Mouse (Mus musculus) MEL (cell line): ENCODE measurements around the gene Vstm5. TPM values are rescaled to one million over a fixed set of nuclear protein-coding genes. Genes with fewer than 3 reads are reported as not detected.

ENCODE experiments used
- DNase-seq: peaks from one replicate; pipeline ENCODE4 v3.0.0; 2011; ENCODE audit warnings: low read depth, low spot score
- H3K27ac ChIP-seq: 2 replicates; pipeline ENCODE4 v1.5.1; 2012; ENCODE audit warnings: low read depth, mild to moderate bottlenecking, control low read depth, low read length, moderate library complexity; ENCODE audit not compliant: control insufficient read depth
- H3K27me3 ChIP-seq, 2 experiments: fragments of 150-350 bp in 1 of 2; sonication (generic) in 1 of 2; 2 replicates each; pipeline ENCODE4 v1.6.1; 2012; ENCODE audit warnings: low read length in 2 of 2, mild to moderate bottlenecking in 2 of 2, improper control_type of control experiment in 1 of 2, moderate library complexity in 1 of 2; ENCODE audit not compliant: insufficient read depth in 2 of 2, control insufficient read depth in 1 of 2
- H3K36me3 ChIP-seq, 2 experiments: 2 replicates each; pipeline ENCODE4 v1.6.1; 2012 to 2014; ENCODE audit warnings: low read length in 2 of 2, improper control_type of control experiment in 1 of 2, inconsistent platforms in 1 of 2, mild to moderate bottlenecking in 1 of 2; ENCODE audit not compliant: insufficient read depth in 2 of 2, control insufficient read depth in 1 of 2
- H3K4me1 ChIP-seq, 2 experiments: fragments of 150-350 bp in 1 of 2; sonication (generic) in 1 of 2; 2 replicates each; pipeline ENCODE4 v1.6.1; 2012; ENCODE audit warnings: low read length in 2 of 2, improper control_type of control experiment in 1 of 2, mild to moderate bottlenecking in 1 of 2; ENCODE audit not compliant: insufficient read depth in 2 of 2, control insufficient read depth in 1 of 2
- H3K4me3 ChIP-seq, 2 experiments: fragments of 150-350 bp in 1 of 2; sonication (generic) in 1 of 2; 2 replicates each; pipeline ENCODE4 v1.5.1; 2012; ENCODE audit warnings: low read depth in 2 of 2, low read length in 2 of 2, mild to moderate bottlenecking in 2 of 2, moderate library complexity in 2 of 2, control low read depth in 1 of 2, improper control_type of control experiment in 1 of 2; ENCODE audit not compliant: control insufficient read depth in 1 of 2, insufficient read depth in 1 of 2
- H3K79me2 ChIP-seq: 2 replicates; pipeline ENCODE4 v1.6.1; 2012; ENCODE audit warnings: mild to moderate bottlenecking, low read length, moderate library complexity; ENCODE audit not compliant: control insufficient read depth, poor library complexity, insufficient read depth
- H3K9ac ChIP-seq: 2 replicates; pipeline ENCODE4 v1.6.1; 2012; ENCODE audit warnings: low read depth, mild to moderate bottlenecking, control low read depth, low read length, moderate library complexity; ENCODE audit not compliant: control insufficient read depth, poor library complexity, severe bottlenecking
- H3K9me3 ChIP-seq: fragments of 150-350 bp; sonication (generic); replicated peaks from 2 replicates; pipeline ENCODE4 v1.6.1; 2012; ENCODE audit warnings: mild to moderate bottlenecking, low read length, improper control_type of control experiment, moderate library complexity; ENCODE audit not compliant: insufficient read depth
- BHLHE40 ChIP-seq: IDR thresholded peaks from 2 replicates; pipeline ENCODE4 v1.6.1; 2012; ENCODE audit warnings: low read depth, mild to moderate bottlenecking, inconsistent platforms, low read length, improper control_type of control experiment, borderline replicate concordance
- CHD1 ChIP-seq: IDR thresholded peaks from 2 replicates; pipeline ENCODE4 v1.6.1; 2012; ENCODE audit warnings: low read depth, mild to moderate bottlenecking, inconsistent platforms, low read length, improper control_type of control experiment
- CHD2 ChIP-seq: IDR thresholded peaks from 2 replicates; pipeline ENCODE4 v1.6.1; 2011; ENCODE audit warnings: low read length, improper control_type of control experiment
- CTCF ChIP-seq, 3 experiments: IDR thresholded peaks in 2 of 3; conservative IDR thresholded peaks in 1 of 3; 2 replicates each; pipeline ENCODE4 v1.5.1; 2011 to 2012; ENCODE audit warnings: low read length in 3 of 3, low read depth in 2 of 3, mild to moderate bottlenecking in 2 of 3, improper control_type of control experiment in 1 of 3, inconsistent platforms in 1 of 3, mixed read lengths in 1 of 3, moderate library complexity in 1 of 3; ENCODE audit not compliant: control insufficient read depth in 1 of 3, insufficient read depth in 1 of 3, poor library complexity in 1 of 3, severe bottlenecking in 1 of 3
- E2F4 ChIP-seq: IDR thresholded peaks from 2 replicates; pipeline ENCODE4 v1.6.1; 2011; ENCODE audit warnings: low read depth, low read length, improper control_type of control experiment, borderline replicate concordance
- ELF1 ChIP-seq: IDR thresholded peaks from 2 replicates; pipeline ENCODE4 v1.6.1; 2014; ENCODE audit warnings: low read depth, mild to moderate bottlenecking, inconsistent platforms, low read length, improper control_type of control experiment, moderate library complexity
- EP300 ChIP-seq, 2 experiments: IDR thresholded peaks; 2 replicates each; pipeline ENCODE4 v1.6.1; 2011; ENCODE audit warnings: improper control_type of control experiment in 2 of 2, low read length in 2 of 2, low read depth in 1 of 2, mild to moderate bottlenecking in 1 of 2
- GABPA ChIP-seq: IDR thresholded peaks from 2 replicates; pipeline ENCODE4 v1.6.1; 2012; ENCODE audit warnings: low read depth, mild to moderate bottlenecking, inconsistent platforms, low read length, improper control_type of control experiment, moderate library complexity
- GATA1 ChIP-seq: IDR thresholded peaks from 2 replicates; pipeline ENCODE4 v1.6.1; 2011; ENCODE audit warnings: low read depth, low read length, improper control_type of control experiment
- HCFC1 ChIP-seq: IDR thresholded peaks from 2 replicates; pipeline ENCODE4 v1.6.1; 2012; ENCODE audit warnings: low read depth, mild to moderate bottlenecking, inconsistent platforms, low read length, improper control_type of control experiment, moderate library complexity
- JUND ChIP-seq: IDR thresholded peaks from 2 replicates; pipeline ENCODE4 v1.6.1; 2011; ENCODE audit warnings: low read depth, mild to moderate bottlenecking, improper control_type of control experiment, low read length
- KAT2A ChIP-seq: conservative IDR thresholded peaks from 2 replicates; pipeline ENCODE4 v1.6.1; 2012; ENCODE audit warnings: low read depth, low read length, improper control_type of control experiment, inconsistent platforms
- MAFK ChIP-seq: IDR thresholded peaks from 2 replicates; pipeline ENCODE4 v1.6.1; 2011; ENCODE audit warnings: low read depth, mild to moderate bottlenecking, low read length, improper control_type of control experiment, borderline replicate concordance
- MAX ChIP-seq: IDR thresholded peaks from 2 replicates; pipeline ENCODE4 v1.6.1; 2011; ENCODE audit warnings: low read length, improper control_type of control experiment
- MAZ ChIP-seq: IDR thresholded peaks from 2 replicates; pipeline ENCODE4 v1.6.1; 2012; ENCODE audit warnings: low read depth, mild to moderate bottlenecking, inconsistent platforms, low read length, improper control_type of control experiment
- MEF2A ChIP-seq: IDR thresholded peaks from 2 replicates; pipeline ENCODE4 v1.6.1; 2014; ENCODE audit warnings: low read depth, mild to moderate bottlenecking, inconsistent platforms, low read length, improper control_type of control experiment; ENCODE audit not compliant: poor library complexity, insufficient replicate concordance, severe bottlenecking; ENCODE audit errors: extremely low read depth
- MXI1 ChIP-seq: IDR thresholded peaks from 2 replicates; pipeline ENCODE4 v1.6.1; 2011; ENCODE audit warnings: mild to moderate bottlenecking, low read depth, low read length, improper control_type of control experiment
- MYB ChIP-seq: IDR thresholded peaks from 2 replicates; pipeline ENCODE4 v1.6.1; 2011; ENCODE audit warnings: mild to moderate bottlenecking, low read depth, low read length, improper control_type of control experiment
- NELFE ChIP-seq: IDR thresholded peaks from 2 replicates; pipeline ENCODE4 v1.6.1; 2011; ENCODE audit warnings: low read depth, low read length, improper control_type of control experiment
- NRF1 ChIP-seq: IDR thresholded peaks from 2 replicates; pipeline ENCODE4 v1.6.1; 2014; ENCODE audit warnings: low read depth, mild to moderate bottlenecking, inconsistent platforms, low read length, improper control_type of control experiment, moderate library complexity; ENCODE audit not compliant: poor library complexity, insufficient read depth, severe bottlenecking
- POLR2A ChIP-seq, 2 experiments: IDR thresholded peaks; 2 replicates each; pipeline ENCODE4 v1.6.1; 2011 to 2012; ENCODE audit warnings: low read length in 2 of 2, mild to moderate bottlenecking in 2 of 2, control low read depth in 1 of 2, improper control_type of control experiment in 1 of 2, low read depth in 1 of 2, moderate library complexity in 1 of 2; ENCODE audit not compliant: control insufficient read depth in 1 of 2, insufficient read depth in 1 of 2, poor library complexity in 1 of 2
- POLR2AphosphoS2 ChIP-seq: IDR thresholded peaks from 2 replicates; pipeline ENCODE4 v1.6.1; 2011; ENCODE audit warnings: low read length, improper control_type of control experiment
- POLR2AphosphoS5 ChIP-seq: IDR thresholded peaks from 2 replicates; pipeline ENCODE4 v1.6.1; 2012; ENCODE audit warnings: low read depth, borderline replicate concordance, mild to moderate bottlenecking, inconsistent platforms, low read length, moderate library complexity, mixed read lengths
- RAD21 ChIP-seq: IDR thresholded peaks from 2 replicates; pipeline ENCODE4 v1.6.1; 2011; ENCODE audit warnings: mild to moderate bottlenecking, low read depth, low read length, improper control_type of control experiment
- RCOR1 ChIP-seq: IDR thresholded peaks from 2 replicates; pipeline ENCODE4 v1.6.1; 2012; ENCODE audit warnings: low read depth, mild to moderate bottlenecking, inconsistent platforms, low read length, improper control_type of control experiment
- SIN3A ChIP-seq: IDR thresholded peaks from 2 replicates; pipeline ENCODE4 v1.6.1; 2012; ENCODE audit warnings: low read length, improper control_type of control experiment, inconsistent platforms
- SMC3 ChIP-seq: IDR thresholded peaks from 2 replicates; pipeline ENCODE4 v1.6.1; 2011; ENCODE audit warnings: low read depth, low read length, improper control_type of control experiment
- TAL1 ChIP-seq: IDR thresholded peaks from 2 replicates; pipeline ENCODE4 v1.6.1; 2012; ENCODE audit warnings: mild to moderate bottlenecking, inconsistent platforms, low read length, moderate library complexity, mixed read lengths
- TBP ChIP-seq: IDR thresholded peaks from 2 replicates; pipeline ENCODE4 v1.8.0; 2011; ENCODE audit warnings: low read depth, low read length, improper control_type of control experiment
- TCF12 ChIP-seq: IDR thresholded peaks from 2 replicates; pipeline ENCODE4 v1.6.1; 2014; ENCODE audit warnings: low read depth, mild to moderate bottlenecking, inconsistent platforms, low read length, improper control_type of control experiment, moderate library complexity
- UBTF ChIP-seq: IDR thresholded peaks from 2 replicates; pipeline ENCODE4 v1.6.1; 2012; ENCODE audit warnings: low read depth, mild to moderate bottlenecking, inconsistent platforms, low read length, improper control_type of control experiment, moderate library complexity, borderline replicate concordance; ENCODE audit not compliant: insufficient read depth
- USF1 ChIP-seq: IDR thresholded peaks from 2 replicates; pipeline ENCODE4 v1.6.1; 2014; ENCODE audit warnings: low read depth, mild to moderate bottlenecking, inconsistent platforms, low read length, improper control_type of control experiment, moderate library complexity
- ZKSCAN1 ChIP-seq: IDR thresholded peaks from 2 replicates; pipeline ENCODE4 v1.6.1; 2012; ENCODE audit warnings: low read depth, mild to moderate bottlenecking, inconsistent platforms, low read length, improper control_type of control experiment, moderate library complexity
- ZMIZ1 ChIP-seq: IDR thresholded peaks from 2 replicates; pipeline ENCODE4 v1.6.1; 2012; ENCODE audit warnings: low read depth, mild to moderate bottlenecking, inconsistent platforms, low read length, improper control_type of control experiment, moderate library complexity
- ZNF384 ChIP-seq: IDR thresholded peaks from 2 replicates; pipeline ENCODE4 v1.6.1; 2012; ENCODE audit warnings: low read depth, mild to moderate bottlenecking, inconsistent platforms, low read length, improper control_type of control experiment
- polyA plus RNA-seq, 2 experiments: library from polyadenylated mRNA; stranded (reverse) in 1 of 2; unstranded in 1 of 2; fragments of >175 nt in 1 of 2; fragments of >200 nt in 1 of 2; gene quantifications; 2 replicates each; pipeline versions ENCODE4 v1.2.1 to v1.2.4; 2012; ENCODE audit warnings: low replicate concordance in 2 of 2, low read depth in 1 of 2; ENCODE audit not compliant: insufficient read length in 2 of 2, insufficient read depth in 1 of 2, missing spikeins in 1 of 2
- total RNA-seq: library from RNA; depleted of rRNA; stranded (reverse); fragments of 300-350 nt; gene quantifications from 2 replicates; pipeline ENCODE4 v1.2.3, GENCODE M21; 2012

Vstm5 gene
- total and polyA plus RNA-seq, 3 experiments = 23.5 to 27.0 TPM; not detected in 1

GRCm38 (mm10) chr9:15241596-15241939 is 2.7 kb downstream of the Vstm5 start (continued):
- TF ChIP-seq TCF12 (no peak), ZNF384 (peak; percentile 80)

- peak overlapping the region; percentile 22 to 38; a peak in 3 of 4 replicates for H3K4me3 ChIP-seq
- peaks cover 0 to 28% of the 10 kb centered on the region in 2 experiments; a peak in 2 of 4 replicates for H3K36me3 ChIP-seq
- DNase-seq = peak; percentile 87
- H3K9me3 ChIP-seq = no peaks in the 10 kb centered on the region
- H3K4me1 ChIP-seq = peaks cover 24 to 32% of the 10 kb centered on the region in 2 experiments
- H3K27me3 ChIP-seq = no peaks in the 10 kb centered on the region
- peak overlapping the region; percentile 43; the same call in 1 of the 2 replicates for H3K27ac ChIP-seq
- H3K79me2 ChIP-seq = peaks cover 13% of the 10 kb centered on the region
- peak overlapping the region; percentile 48; the same call in 1 of the 2 replicates for H3K9ac ChIP-seq
- peak; percentile 81 for TF ChIP-seq TBP
- no peak; the same call in 1 of the 2 replicates for TF ChIP-seq TAL1
- TF ChIP-seq CTCF (IDR thresholded peaks at IDR 0.05 in 2 of 3, conservative IDR thresholded peaks at IDR 0.05 in 1 of 3; ENCODE audit: control insufficient read depth in 1 of 3, insufficient read depth in 1 of 3, low read depth in 2 of 3, low read length in 3 of 3, poor library complexity in 1 of 3, severe bottlenecking in 1 of 3) = 0 out of 6 replicates have a peak, but pooled peaks of 1 of the 3 experiments have one; percentile 2
- TF ChIP-seq ZMIZ1 = no peak
- TF ChIP-seq MXI1 = no peak; the same call in 1 of the 2 replicates
- TF ChIP-seq ZKSCAN1 = no peak
- no peak for TF ChIP-seq USF1
- peak; percentile 82 for TF ChIP-seq TCF12
- no peak for TF ChIP-seq CHD1
- peak; percentile 47; the same call in 1 of the 2 replicates for TF ChIP-seq SIN3A
- TF ChIP-seq ZNF384 = no peak
- peak; percentile 88; the same call in 1 of the 2 replicates for TF ChIP-seq RCOR1
- TF ChIP-seq NRF1 = peak; percentile 60; the same call in 1 of the 2 replicates
- TF ChIP-seq MAZ = no peak
- TF ChIP-seq GABPA = no peak
- TF ChIP-seq EP300 (IDR thresholded peaks at IDR 0.05; ENCODE audit: low read depth in 1 of 2, low read length in 2 of 2) = peak; percentile 95 to 98
- no peak for TF ChIP-seq CHD2
- TF ChIP-seq E2F4 = no peak
- no peak for TF ChIP-seq BHLHE40
- peak; percentile 54; the same call in 1 of the 2 replicates for TF ChIP-seq POLR2AphosphoS2
- TF ChIP-seq KAT2A = no peak; the same call in 1 of the 2 replicates
- TF ChIP-seq MAX = no peak; the same call in none of the 2 replicates
- TF ChIP-seq MYB = peak; percentile 98
- no peak for TF ChIP-seq HCFC1
- TF ChIP-seq ELF1 = no peak
- no peak for TF ChIP-seq MAFK
- TF ChIP-seq SMC3 = peak; percentile 21; the same call in 1 of the 2 replicates
- no peak for TF ChIP-seq UBTF
- no peak for TF ChIP-seq RAD21
- no peak for TF ChIP-seq JUND
- peak; percentile 73; the same call in 1 of the 2 replicates for TF ChIP-seq GATA1
- TF ChIP-seq POLR2A (IDR thresholded peaks at IDR 0.05; ENCODE audit: control insufficient read depth in 1 of 2, insufficient read depth in 1 of 2, low read depth in 1 of 2, low read length in 2 of 2, poor library complexity in 1 of 2) = no peak
- TF ChIP-seq MEF2A = no peak
- no peak for TF ChIP-seq POLR2AphosphoS5
- TF ChIP-seq NELFE = no peak
Observed at GRCm38 (mm10) chr9:15242130-15242529, 3.3 kb downstream of the Vstm5 start.
